8 mouse cellular contexts compared by ENCODE assay signal in the genomic region with DNA sequence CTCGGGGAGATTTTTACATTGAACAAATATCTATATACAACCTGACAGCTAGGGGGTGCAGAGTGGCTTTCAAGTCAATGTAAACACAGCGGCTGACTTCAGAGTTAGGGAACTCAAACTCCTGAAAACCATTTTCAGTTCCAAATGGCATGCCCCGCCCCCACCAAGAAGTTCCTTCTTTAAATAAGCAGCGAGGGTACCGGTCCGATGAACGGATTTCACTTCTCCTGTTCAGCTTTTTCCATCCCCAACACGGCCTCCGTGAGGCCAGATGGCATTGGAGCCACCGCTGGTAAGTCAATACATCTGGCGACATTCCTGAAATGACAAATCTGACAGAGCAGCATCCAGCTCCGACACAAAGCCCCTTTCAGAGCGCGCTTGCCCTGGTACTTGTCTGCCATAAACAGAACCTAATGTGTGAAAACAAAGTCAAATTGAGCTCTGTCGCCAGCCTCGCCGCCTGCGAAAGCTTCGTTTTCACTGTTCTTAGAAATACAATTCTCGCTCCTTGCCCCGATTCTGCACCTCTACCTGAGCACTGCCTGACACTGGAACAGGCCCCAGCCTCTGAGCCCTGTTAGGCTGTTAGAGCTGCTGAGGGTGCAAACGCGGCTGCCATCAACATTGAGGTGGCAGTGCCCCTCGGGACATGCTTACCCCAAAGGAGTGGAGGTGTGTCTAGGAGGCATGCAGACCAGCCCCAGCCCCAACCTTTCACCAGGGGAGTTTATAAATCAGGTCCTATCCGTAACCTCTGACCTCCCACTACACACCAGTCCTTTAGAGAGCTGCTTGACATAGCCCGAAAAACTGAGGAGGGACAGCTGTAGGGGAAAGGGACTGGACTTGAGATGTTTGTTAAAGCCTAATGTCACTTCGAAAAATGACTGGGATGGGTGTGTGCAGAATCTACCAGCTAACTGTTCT.
DNase-seq lines count a peak whose midpoint lies in the region; ATAC-seq and TF ChIP-seq lines count a peak whose summit lies in the region.

No protein-coding gene starts in this region.

- H3K9ac ChIP-seq in heart, embryonic 13.5 days: peak overlapping the region; percentile 63
- H3K9ac ChIP-seq in liver, postnatal 0 days (replicated peaks): no peak overlapping the region
- H3K9ac ChIP-seq in neural tube, embryonic 15.5 days (replicated peaks): no peak overlapping the region

- H3K27ac ChIP-seq in heart, embryonic 13.5 days (replicated peaks): peak overlapping the region; percentile 69
- H3K27ac ChIP-seq in liver, postnatal 0 days (ENCODE audit: low read depth): no peak overlapping the region
- 0 out of 2 replicates have a peak overlapping the region, but pooled peaks have one; percentile 8 for H3K27ac ChIP-seq in neural tube, embryonic 15.5 days (replicated peaks)

- peak; percentile 2 to 20 for DNase-seq in frontal cortex, adult 2 months (ENCODE audit: extremely low spot score in 1 of 2, low spot score in 1 of 2)
- DNase-seq in embryo, embryonic 10.5 days (ENCODE audit: low spot score): peak; percentile 81
- peak; percentile 26 for DNase-seq in kidney, postnatal 14 days
- peak; percentile 35 for DNase-seq in liver, postnatal 0 days
- no peak for DNase-seq in T-cell, adult 2 months (ENCODE audit: low spot score)

- TF ChIP-seq CTCF in liver, postnatal 0 days (IDR thresholded peaks at IDR 0.05; ENCODE audit: low read depth): peak; percentile 42; the same call in 1 of the 2 replicates

- peaks cover 4% of the 10 kb centered on the region; the same call in 1 of the 2 replicates for H3K27me3 ChIP-seq in heart, embryonic 13.5 days (replicated peaks)
- no peaks in the 10 kb centered on the region for H3K27me3 ChIP-seq in liver, postnatal 0 days (ENCODE audit: insufficient read depth, low read length)
- no peaks in the 10 kb centered on the region for H3K27me3 ChIP-seq in neural tube, embryonic 15.5 days (replicated peaks)

- WGBS in heart, embryonic 13.5 days: 24% methylated on average over 27 of the region's 27 CpGs
- 30% methylated on average over 27 of the region's 27 CpGs for WGBS in liver, postnatal 0 days (ENCODE audit: insufficient replicate concordance)
- 27% methylated on average over 27 of the region's 27 CpGs for WGBS in neural tube, embryonic 15.5 days

- peak overlapping the region; percentile 72 for H3K4me2 ChIP-seq in heart, embryonic 13.5 days
- peak overlapping the region; percentile 46 for H3K4me2 ChIP-seq in liver, postnatal 0 days (ENCODE audit: low read depth, low read length)
- H3K4me2 ChIP-seq in neural tube, embryonic 15.5 days: peak overlapping the region; percentile 56

- H3K9me3 ChIP-seq in heart, embryonic 13.5 days: no peaks in the 10 kb centered on the region
- H3K9me3 ChIP-seq in liver, postnatal 0 days (ENCODE audit: low read length): no peaks in the 10 kb centered on the region
- no peaks in the 10 kb centered on the region for H3K9me3 ChIP-seq in neural tube, embryonic 15.5 days (replicated peaks)

- peak overlapping the region; percentile 48 for H3K4me3 ChIP-seq in heart, embryonic 13.5 days
- peak overlapping the region; percentile 17; the same call in 1 of the 2 replicates for H3K4me3 ChIP-seq in liver, postnatal 0 days (ENCODE audit: low read depth, low read length)
- H3K4me3 ChIP-seq in neural tube, embryonic 15.5 days (replicated peaks): peak overlapping the region; percentile 17

- peaks cover 16% of the 10 kb centered on the region for H3K4me1 ChIP-seq in heart, embryonic 13.5 days
- H3K4me1 ChIP-seq in liver, postnatal 0 days (ENCODE audit: insufficient read depth): peaks cover 6% of the 10 kb centered on the region
- H3K4me1 ChIP-seq in neural tube, embryonic 15.5 days: peaks cover 14% of the 10 kb centered on the region

- no peak for TF ChIP-seq EP300 in liver, postnatal 0 days (IDR thresholded peaks at IDR 0.05; ENCODE audit: low read depth)

- no peak for ATAC-seq in frontal cortex, adult (ENCODE audit: low TSS enrichment)
- no peak for ATAC-seq in heart, embryonic 13.5 days (ENCODE audit: extremely low read depth, insufficient number of reproducible peaks, low FRiP score, low TSS enrichment)
- ATAC-seq in liver, postnatal 0 days: no peak
- no peak for ATAC-seq in neural tube, embryonic 15.5 days (ENCODE audit: low FRiP score)

- H3K36me3 ChIP-seq in heart, embryonic 13.5 days: no peaks in the 10 kb centered on the region
- H3K36me3 ChIP-seq in liver, postnatal 0 days (replicated peaks; ENCODE audit: insufficient read depth, low read length): no peaks in the 10 kb centered on the region
- no peaks in the 10 kb centered on the region for H3K36me3 ChIP-seq in neural tube, embryonic 15.5 days
